Mouse (Mus musculus): Measurements from ENCODE around the gene Zfp68.
"Not testable (repeated sequence)": the region's sequence is repeated elsewhere in the genome, so short reads cannot be mapped to it uniquely, and the experiment has no call there.

Zfp68 gene

DNA sequence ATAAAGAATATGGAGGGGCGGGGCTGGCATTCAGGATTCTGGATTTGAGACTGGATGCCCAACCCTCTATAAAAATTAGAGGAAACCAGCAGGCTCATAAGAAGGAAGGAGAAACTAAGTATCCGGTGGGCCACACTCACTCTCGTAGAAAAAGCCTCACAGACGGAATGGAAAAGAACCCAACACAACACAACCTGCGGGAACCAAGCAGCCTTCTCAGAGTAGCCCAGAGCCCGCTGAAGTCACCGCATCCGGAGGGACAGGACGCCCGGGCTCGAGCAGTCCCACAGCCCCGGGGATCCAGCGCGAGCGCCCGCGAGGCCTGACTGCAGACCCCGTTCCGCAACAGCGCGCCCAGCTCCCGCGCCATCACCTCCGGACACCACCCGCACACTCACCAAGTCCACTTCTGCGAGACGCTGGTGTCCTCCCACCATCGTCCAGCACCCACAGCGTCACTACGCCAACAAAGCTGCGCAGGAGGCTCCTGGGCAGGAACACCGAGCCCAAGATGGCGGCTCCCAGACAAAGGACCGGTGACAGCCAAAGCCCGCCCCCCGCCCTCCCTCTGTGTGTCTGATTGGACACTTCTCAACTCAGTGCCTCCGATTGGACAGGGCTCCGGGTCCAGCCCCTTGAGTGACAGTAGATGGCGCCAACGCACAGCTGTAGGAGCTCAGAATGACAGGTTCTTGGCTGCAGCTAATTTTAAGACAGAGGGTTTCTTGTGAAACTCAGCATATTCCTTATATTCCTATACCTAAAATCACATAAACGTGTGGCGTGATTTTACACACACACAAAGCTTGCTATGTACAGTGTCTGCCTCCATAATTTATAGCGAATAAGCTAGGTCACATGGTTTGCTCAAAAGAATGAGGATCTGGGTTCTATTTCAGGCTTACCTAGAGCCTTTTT, at the start of gene Zfp68:
Gene Zfp68, minus strand, starts transcription at position 551 of the 918 bp plus-strand sequence.
- peak; percentile 91 to 96 for DNase-seq

DNA sequence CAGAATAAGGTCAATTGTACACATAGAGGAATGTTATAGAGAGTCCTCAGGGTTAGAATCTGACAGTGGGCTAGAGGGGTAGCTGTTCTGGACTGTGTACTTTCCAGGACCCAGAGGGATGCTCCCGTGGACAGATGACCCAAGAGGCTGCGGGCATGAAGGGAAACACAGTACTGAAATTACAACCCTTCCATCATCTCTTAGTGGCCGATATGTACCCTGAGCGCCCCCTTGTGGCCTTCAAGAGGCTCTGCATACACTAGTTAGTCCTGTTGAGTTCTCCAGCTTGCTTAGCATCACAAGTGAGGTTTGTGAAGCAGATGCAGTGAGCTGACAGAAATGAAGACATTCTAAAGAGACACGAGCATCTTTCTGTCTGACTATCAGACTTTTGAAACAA, 39.4 kb upstream of the Zfp68 start:
- DNase-seq: peak; percentile 40 to 67

DNA sequence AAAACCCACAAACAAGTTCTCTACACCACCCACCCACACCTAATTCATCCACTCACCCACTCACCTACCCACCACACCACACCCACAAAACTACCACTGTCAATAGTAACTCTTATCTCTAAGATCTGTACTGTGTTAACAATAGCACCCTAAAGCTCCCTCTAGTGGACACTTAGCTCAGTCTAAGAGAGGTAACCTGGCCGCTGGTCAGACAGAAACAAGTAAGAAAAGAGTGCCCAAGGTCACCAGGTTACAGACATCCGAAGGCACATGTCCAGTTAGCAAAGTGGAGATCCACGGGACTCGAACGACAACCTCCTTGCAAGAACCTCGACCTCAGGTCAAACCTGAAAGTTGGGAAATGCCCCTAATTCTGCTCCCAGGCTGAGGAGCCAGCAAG, 38.3 kb upstream of the Zfp68 start:
- DNase-seq: peak; percentile 19 to 35

DNA sequence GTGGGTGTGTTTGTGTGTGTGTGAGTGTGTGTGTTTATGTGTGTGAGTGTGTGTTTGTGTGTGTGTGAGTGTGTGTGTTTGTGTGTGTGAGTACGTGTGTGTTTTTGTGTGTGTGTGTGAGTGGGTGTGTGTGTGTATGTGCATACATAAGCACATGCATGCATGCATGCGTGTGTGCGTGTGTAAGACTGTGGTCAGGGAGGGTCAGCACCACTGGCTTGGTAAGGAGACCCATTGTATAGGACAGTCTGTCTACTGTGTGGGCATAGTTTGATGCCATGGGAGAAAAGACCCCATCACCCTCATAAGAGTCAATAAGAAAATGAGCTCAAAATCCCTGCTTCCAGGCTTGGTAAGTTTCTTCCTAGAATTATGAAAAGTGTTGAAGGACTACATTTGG, 37.8 kb upstream of the Zfp68 start:
- DNase-seq: no peak

DNA sequence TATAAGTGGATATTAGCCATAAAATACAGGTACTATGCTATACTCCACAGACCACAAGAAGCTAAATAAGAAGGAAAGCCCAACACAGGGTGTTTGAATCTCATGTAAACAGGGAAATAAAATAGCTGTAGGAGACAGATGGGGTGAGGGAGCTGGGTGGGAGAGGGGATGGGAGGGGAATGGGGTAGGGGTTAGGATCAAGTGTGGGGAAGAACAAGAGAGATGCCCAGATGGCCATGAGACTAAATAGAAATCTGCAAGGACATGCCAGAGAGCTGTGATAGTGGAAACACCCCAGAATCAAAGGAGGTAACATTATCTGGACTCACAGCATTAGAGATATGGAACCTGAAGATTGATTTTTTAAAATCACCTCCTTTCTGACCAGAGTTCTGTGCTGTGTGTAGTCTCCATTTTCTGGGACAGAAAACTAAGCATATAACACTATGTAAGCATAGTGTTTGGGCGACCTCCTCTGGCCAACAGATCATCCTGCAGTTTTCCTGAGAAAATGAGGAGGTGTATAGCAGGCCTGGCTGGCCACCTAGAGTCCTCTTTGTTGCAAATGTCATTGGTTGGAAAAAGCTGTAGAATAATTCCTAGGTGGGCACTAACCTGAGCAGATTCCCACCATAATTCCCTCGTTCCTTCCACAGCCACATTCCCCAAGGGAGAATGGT, 37.1 kb upstream of the Zfp68 start:
- DNase-seq: peak; percentile 37 to 61

DNA sequence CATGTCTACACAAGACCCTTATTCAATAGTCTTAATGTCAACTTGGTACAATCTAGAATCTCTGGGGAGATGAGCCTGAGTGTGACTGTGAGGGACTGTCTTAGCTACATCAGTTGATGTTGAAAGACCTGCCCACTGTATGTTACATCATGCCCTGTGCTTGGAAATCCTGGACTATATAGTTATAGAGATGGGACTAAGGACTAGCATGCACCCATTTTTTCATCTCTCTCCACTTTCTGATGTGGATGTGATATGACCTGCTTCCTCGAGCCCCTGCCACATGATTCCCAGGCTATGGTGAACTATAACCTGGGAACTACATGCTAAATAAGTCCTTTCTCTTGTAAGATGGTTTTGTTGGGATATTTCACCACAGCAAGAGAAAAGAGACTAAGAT, 33.4 kb upstream of the Zfp68 start:
- no peak for DNase-seq

DNA sequence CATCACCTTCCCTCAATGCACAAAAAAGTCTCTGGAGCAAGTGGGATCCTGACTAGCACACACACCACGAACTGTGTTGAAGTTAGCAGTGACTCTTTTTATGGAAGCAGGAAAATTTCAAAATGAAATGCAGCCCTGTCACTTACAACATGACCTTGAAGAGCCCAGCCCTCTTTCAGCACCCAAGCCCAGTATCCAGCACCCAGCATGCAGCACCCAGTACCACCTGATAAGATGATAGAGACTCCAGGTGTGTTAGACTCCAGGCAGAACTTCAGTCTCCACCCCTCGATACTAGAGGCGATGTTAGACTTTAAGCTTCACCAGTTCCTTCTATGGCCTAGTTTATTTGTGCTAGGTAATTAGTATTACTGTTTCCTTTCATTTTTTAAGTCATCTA, 22.2 kb upstream of the Zfp68 start:
- DNase-seq: no peak

DNA sequence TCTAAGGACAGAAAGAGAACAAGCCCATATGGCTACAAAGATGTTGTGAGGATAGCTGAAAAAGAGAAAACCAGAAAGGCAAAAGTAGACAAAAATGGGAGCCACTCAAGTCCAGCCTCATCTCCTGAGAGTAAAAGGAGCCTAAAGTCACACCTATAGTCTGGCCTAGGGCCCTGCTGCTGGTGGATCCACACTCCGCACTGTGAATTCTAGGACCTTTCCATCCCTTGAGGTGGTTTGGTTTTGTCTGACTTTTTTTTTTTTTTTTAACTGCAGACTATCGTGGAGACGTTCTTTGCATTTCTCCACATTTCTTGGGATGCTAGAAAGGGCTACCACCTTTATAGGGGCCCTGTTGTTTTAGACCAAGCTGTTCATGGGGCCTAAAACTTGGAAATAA, 21.5 kb upstream of the Zfp68 start:
- no peak for DNase-seq

DNA sequence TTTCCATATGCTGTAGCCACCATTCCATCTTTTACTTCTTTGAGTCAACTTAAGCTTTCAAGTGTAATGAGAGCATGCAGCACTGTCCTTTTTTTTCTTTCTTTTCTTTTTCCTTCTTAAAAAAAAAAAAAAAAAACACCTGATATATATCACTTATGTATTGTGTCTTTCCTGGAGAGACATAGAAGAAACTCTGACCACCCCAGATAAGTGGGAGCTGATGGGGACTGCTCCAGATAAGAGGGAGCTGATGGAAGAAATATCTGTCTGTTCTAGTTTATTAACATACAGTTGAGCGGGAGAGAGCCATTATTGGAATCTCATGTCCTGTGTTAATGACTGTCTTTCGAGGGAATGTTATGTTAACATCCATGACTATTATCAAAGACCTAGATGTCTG, 16.9 kb upstream of the Zfp68 start:
- no peak for DNase-seq

DNA sequence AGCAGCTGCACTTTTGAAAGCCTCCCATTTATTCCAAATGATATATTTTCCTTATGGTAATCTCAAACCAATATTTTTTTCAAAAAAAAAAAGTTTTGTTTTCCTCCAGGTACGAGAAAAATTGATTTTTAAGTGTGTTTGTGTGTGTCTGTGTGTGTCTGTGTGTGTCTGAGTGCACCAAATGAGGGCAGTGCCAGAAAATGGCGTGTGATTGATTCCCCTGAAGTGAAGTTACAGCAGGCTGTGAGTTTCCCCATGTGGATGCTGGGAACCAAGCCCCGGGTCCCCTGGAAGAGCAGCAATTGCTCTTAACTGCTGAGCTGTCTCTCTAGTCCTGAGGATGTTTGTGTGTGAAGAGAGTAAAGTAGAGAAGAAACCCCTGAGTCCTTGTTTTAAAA, 3.9 kb upstream of the Zfp68 start:
- DNase-seq: no peak

DNA sequence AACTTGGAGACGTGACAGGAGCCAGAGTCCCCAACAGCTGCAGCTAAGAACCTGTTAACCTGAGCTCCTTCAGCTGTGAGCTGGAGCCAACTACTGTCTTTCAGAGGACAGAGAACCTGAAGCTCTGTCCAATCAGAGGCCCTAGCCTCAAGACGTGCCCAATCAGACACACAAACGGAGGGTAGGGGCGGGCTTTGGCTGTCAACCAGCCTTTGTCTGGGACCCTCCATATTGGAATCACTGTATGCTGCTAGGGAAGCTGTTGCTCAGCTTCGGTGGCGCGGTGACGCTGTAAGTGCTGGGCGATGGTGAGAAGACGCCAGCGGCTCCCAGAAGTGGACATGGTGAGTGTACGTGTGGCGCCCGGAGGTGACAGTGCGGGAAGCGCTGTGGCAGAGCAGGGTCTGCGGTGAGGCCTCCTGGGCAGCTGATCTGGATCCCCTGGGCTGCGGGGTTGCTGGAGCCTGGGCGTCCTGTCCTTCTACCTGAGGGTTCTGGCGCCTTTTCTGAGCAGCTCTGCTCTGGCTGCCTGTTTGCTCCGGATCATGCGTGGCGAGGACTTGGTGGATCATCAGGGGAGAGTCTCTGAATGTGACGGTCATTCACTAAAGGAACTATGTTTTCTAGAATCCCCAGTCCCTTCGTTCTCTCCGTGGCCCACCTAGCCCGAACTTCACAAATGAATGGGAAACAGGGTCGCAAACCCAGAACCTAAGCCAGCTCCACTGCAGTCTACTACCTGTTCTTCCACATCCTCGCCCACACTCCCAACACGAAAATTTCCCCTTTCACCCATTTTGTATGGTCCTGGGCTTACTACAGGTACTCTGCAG, 3.3 kb upstream of the Zfp68 start, which contains the start of gene A430033K04Rik:
Gene A430033K04Rik, plus strand, starts transcription at position 215 of the 833 bp plus-strand sequence.
- peak; percentile 94 for DNase-seq

DNA sequence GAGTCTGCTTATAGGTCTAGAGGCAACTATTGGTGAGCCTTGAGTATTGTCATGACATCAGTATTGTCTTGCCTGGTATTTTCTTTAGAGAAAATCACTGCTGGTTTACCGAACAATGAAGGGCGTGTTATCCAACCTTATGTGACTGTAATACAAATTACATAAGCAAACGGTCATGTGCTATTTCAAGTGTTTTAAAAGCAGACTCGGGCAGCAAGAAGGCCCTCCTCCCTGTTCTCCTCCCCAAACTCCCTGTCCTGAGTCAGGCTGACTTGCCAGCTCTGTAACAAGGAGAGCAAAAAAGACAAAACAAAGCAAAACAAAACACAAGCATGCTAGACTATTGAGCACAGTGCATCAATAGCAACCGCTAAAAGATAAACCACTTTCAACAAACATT, 1.3 kb upstream of the Zfp68 start:
- no peak for DNase-seq

DNA sequence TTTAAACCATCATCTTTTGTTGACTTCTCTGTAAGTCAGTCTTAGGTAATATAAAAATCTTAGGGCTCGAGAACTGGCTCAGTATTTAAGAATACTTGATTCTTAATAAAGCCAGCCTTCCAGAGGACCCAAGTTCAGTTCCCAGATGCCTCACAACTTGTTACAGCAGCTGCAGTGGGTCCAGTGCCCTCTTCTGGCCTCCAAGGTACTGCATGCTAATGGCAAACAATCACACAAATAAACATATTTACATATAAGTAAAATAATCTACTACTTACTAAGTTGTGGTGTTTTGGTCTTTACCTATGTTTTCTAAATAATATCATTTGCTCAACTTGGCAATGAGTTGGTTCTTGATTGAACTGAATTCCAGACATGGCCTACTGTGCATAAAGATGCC, 1.2 kb downstream of the Zfp68 start:
- DNase-seq: peak in 1 of 2 experiments; percentile 16

DNA sequence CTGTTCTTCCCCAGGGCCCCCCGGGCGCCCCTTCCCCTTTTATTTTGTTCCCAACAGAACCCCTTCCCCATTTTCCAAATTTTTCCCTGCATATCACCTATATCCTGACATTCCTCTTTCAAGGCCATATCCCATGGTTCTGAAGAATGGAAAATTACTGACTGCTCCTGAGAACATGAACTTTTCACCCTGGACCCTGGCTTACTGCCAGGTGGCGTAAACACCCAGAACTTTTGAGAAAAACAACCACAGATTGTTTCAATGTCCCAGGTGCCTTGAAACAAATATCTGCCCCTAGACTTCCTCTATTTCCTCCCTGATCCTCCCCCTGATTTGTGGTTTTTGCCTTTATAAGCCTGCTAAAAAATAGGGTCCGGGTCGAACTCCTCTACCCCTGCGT, 32.2 kb downstream of the Zfp68 start:
- no peak for DNase-seq

DNA sequence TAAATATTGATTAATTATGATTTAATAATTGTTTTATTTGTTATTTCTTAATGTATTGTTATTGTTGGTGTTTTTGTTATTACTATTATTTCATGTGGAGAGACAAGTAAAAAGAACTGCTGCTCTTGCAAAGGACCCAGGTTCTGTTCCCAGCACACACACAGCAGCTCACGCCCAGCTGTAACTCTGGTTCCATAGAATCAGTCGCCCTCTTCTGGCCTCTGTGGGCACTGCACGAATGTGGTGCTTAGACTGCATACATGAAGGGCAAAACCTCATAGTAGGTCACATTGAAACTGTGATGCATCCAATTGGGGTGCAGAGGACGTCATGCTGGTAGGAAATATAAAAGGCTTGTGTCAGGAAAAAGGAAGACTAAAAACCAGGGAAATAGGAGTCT, 47.9 kb downstream of the Zfp68 start:
- DNase-seq: no peak

DNA sequence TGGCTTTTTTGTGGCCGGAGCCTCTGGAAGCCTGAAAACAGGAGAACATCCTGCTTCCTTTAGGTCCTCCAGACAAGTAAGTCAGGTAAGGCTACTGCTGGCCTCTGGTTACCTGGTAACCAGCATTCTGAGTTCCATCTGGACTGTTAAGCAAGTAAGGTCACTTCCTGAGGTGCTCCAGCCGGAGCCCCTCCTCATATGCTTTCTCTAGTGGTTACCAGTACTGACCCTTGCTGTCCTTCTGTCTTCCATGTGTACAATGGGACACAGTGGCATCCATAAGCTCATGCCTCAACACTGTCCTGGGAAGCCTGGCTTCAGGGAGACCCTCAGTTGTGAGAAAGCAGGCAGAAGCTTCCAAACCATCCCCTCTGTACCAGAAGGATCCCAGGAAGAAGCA, 54.9 kb downstream of the Zfp68 start, which contains the start of gene 1700123K08Rik:
Gene 1700123K08Rik, minus strand, starts transcription at position 101 of the 400 bp plus-strand sequence.
- DNase-seq: not testable (repeated sequence)
